Mouse (Mus musculus): ENCODE measurements around the gene Doc2g. TPM values are rescaled to one million over a fixed set of nuclear protein-coding genes. Genes with fewer than 3 reads are reported as not detected.

Gene Doc2g
- polyA plus RNA-seq, 2 experiments = 0.25 to 1.8 TPM

GRCm38 (mm10) chr19:3988066-3988465, 15.0 kb upstream of the Doc2g start:
- H3K4me1 ChIP-seq (replicated peaks; ENCODE audit: control insufficient read depth in 2 of 2, insufficient read depth in 2 of 2, low read length in 1 of 2) = peaks cover 0 to 13% of the 10 kb centered on the region in 2 experiments; a peak in 2 of 4 replicates
- TF ChIP-seq EP300 (IDR thresholded peaks at IDR 0.05; ENCODE audit: low read depth) = no peak
- TF ChIP-seq CTCF (IDR thresholded peaks at IDR 0.05; ENCODE audit: low read depth) = no peak
- H3K27me3 ChIP-seq (ENCODE audit: control insufficient read depth, insufficient read depth, low read length) = no peaks in the 10 kb centered on the region
- 87% methylated on average over 14 of the region's 14 CpGs for WGBS (ENCODE audit: insufficient replicate concordance)
- H3K4me3 ChIP-seq (ENCODE audit: insufficient read depth in 1 of 2, low read depth in 2 of 2, low read length in 2 of 2) = no peak overlapping the region
- no peak overlapping the region for H3K4me2 ChIP-seq (ENCODE audit: low read depth)
- H3K27ac ChIP-seq = no peak overlapping the region
- ATAC-seq (ENCODE audit: insufficient read depth) (no peak), DNase-seq (ENCODE audit: low read depth in 3 of 3, low spot score in 3 of 3) (no peak)
- H3K9ac ChIP-seq (replicated peaks) = no peak overlapping the region
- H3K9me3 ChIP-seq (ENCODE audit: control insufficient read depth, low read length) = no peaks in the 10 kb centered on the region
- H3K36me3 ChIP-seq (replicated peaks; ENCODE audit: control insufficient read depth, insufficient read depth, low read depth) = no peaks in the 10 kb centered on the region

DNA sequence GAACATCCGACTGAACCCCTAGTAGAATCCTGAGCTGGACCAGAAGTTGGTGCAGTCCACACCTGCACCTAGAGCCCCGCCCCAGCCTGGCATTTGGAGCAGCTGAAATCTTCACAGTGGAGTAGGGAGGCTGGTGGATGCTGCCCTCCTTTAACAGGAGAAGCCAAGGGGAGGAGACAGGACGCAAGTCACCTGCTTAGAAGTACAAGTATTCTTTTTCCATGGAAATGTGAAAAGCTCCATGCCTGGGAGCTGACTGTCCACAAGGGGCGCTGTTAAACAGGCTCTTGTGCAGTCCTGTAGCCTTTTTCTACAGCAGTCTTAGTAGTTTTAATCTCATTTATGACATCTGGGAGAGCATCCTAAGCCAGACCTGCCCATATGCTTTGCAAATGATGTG, 14.4 kb upstream of the Doc2g start:
- H3K9ac ChIP-seq (replicated peaks) = no peak overlapping the region
- no peaks in the 10 kb centered on the region for H3K9me3 ChIP-seq (ENCODE audit: control insufficient read depth, low read length)
- H3K36me3 ChIP-seq (replicated peaks; ENCODE audit: control insufficient read depth, insufficient read depth, low read depth) = no peaks in the 10 kb centered on the region
- H3K4me2 ChIP-seq (ENCODE audit: low read depth) = no peak overlapping the region
- WGBS (ENCODE audit: insufficient replicate concordance) = 74% methylated on average over 4 of the region's 4 CpGs
- no peaks in the 10 kb centered on the region for H3K27me3 ChIP-seq (ENCODE audit: control insufficient read depth, insufficient read depth, low read length)
- DNase-seq (ENCODE audit: low read depth in 3 of 3, low spot score in 3 of 3) (no peak), ATAC-seq (ENCODE audit: insufficient read depth) (no peak)
- peaks cover 0 to 15% of the 10 kb centered on the region in 2 experiments; a peak in 2 of 4 replicates for H3K4me1 ChIP-seq (replicated peaks; ENCODE audit: control insufficient read depth in 2 of 2, insufficient read depth in 2 of 2, low read length in 1 of 2)
- TF ChIP-seq CTCF (IDR thresholded peaks at IDR 0.05; ENCODE audit: low read depth) (peak; percentile 60), EP300 (IDR thresholded peaks at IDR 0.05; ENCODE audit: low read depth) (no peak)
- no peak overlapping the region for H3K4me3 ChIP-seq (ENCODE audit: insufficient read depth in 1 of 2, low read depth in 2 of 2, low read length in 2 of 2)
- H3K27ac ChIP-seq = no peak overlapping the region

- TF ChIP-seq EP300 (IDR thresholded peaks at IDR 0.05; ENCODE audit: low read depth) (no peak), CTCF (IDR thresholded peaks at IDR 0.05; ENCODE audit: low read depth) (no peak)
- no peak overlapping the region for H3K4me3 ChIP-seq (ENCODE audit: insufficient read depth in 1 of 2, low read depth in 2 of 2, low read length in 2 of 2)
- WGBS (ENCODE audit: insufficient replicate concordance) = 62% methylated on average over 6 of the region's 6 CpGs
- no peak overlapping the region for H3K27ac ChIP-seq
- H3K4me1 ChIP-seq (replicated peaks; ENCODE audit: control insufficient read depth in 2 of 2, insufficient read depth in 2 of 2, low read length in 1 of 2) = peaks cover 0 to 6% of the 10 kb centered on the region in 2 experiments; a peak in 2 of 4 replicates
- H3K9ac ChIP-seq (replicated peaks) = no peak overlapping the region
- no peaks in the 10 kb centered on the region for H3K36me3 ChIP-seq (replicated peaks; ENCODE audit: control insufficient read depth, insufficient read depth, low read depth)
- no peaks in the 10 kb centered on the region for H3K27me3 ChIP-seq (ENCODE audit: control insufficient read depth, insufficient read depth, low read length)
- DNase-seq (ENCODE audit: low read depth in 3 of 3, low spot score in 3 of 3) (no peak), ATAC-seq (ENCODE audit: insufficient read depth) (no peak)
- H3K4me2 ChIP-seq (ENCODE audit: low read depth) = no peak overlapping the region
- no peaks in the 10 kb centered on the region for H3K9me3 ChIP-seq (ENCODE audit: control insufficient read depth, low read length)
These were observed 12.3 kb upstream of the Doc2g start for GRCm38 (mm10) chr19:3990804-3991203.

DNA sequence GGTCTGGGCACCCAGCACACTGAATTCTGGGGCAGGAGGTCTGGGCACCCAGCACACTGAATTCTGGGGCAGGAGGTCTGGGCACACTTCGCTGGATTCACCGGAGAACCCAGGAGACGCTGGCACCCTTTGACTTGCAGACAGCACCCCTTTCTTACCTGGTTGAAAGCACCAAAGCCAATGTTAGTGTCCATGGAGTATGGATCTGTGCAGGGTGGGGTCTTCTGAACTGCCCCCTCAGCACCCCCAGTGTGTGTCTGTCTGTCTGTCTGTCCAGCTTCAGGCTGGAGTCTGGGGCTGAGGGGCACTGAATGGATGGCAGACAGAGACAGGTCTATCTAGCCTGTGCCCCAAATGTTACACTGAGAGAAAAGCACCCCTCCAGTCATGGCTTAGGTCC, 11.6 kb upstream of the Doc2g start:
- H3K4me1 ChIP-seq (replicated peaks; ENCODE audit: control insufficient read depth in 2 of 2, insufficient read depth in 2 of 2, low read length in 1 of 2) = peaks cover 0 to 2% of the 10 kb centered on the region in 2 experiments; a peak in 1 of 4 replicates
- no peak overlapping the region for H3K27ac ChIP-seq
- no peaks in the 10 kb centered on the region for H3K36me3 ChIP-seq (replicated peaks; ENCODE audit: control insufficient read depth, insufficient read depth, low read depth)
- no peaks in the 10 kb centered on the region for H3K9me3 ChIP-seq (ENCODE audit: control insufficient read depth, low read length)
- ATAC-seq (ENCODE audit: insufficient read depth) (no peak), DNase-seq (ENCODE audit: low read depth in 3 of 3, low spot score in 3 of 3) (no peak)
- no peak overlapping the region for H3K4me2 ChIP-seq (ENCODE audit: low read depth)
- H3K9ac ChIP-seq (replicated peaks) = no peak overlapping the region
- TF ChIP-seq EP300 (IDR thresholded peaks at IDR 0.05; ENCODE audit: low read depth) = no peak
- no peak for TF ChIP-seq CTCF (IDR thresholded peaks at IDR 0.05; ENCODE audit: low read depth)
- H3K27me3 ChIP-seq (ENCODE audit: control insufficient read depth, insufficient read depth, low read length) = no peaks in the 10 kb centered on the region
- no peak overlapping the region for H3K4me3 ChIP-seq (ENCODE audit: insufficient read depth in 1 of 2, low read depth in 2 of 2, low read length in 2 of 2)
- 89% methylated on average over 3 of the region's 3 CpGs for WGBS (ENCODE audit: insufficient replicate concordance)

GRCm38 (mm10) chr19:3991966-3992365, 11.1 kb upstream of the Doc2g start:
- Histone ChIP-seq H3K9ac (replicated peaks) (no peak overlapping the region), H3K27ac (no peak overlapping the region), H3K4me2 (ENCODE audit: low read depth) (no peak overlapping the region), H3K9me3 (ENCODE audit: control insufficient read depth, low read length) (no peaks in the 10 kb centered on the region), H3K4me3 (ENCODE audit: insufficient read depth in 1 of 2, low read depth in 2 of 2, low read length in 2 of 2) (no peak overlapping the region), H3K4me1 (replicated peaks; ENCODE audit: control insufficient read depth in 2 of 2, insufficient read depth in 2 of 2, low read length in 1 of 2) (0 out of 4 replicates have a peak, but pooled peaks cover 0 to 2% of the 10 kb centered on the region in 2 experiments), H3K36me3 (replicated peaks; ENCODE audit: control insufficient read depth, insufficient read depth, low read depth) (no peaks in the 10 kb centered on the region), H3K27me3 (ENCODE audit: control insufficient read depth, insufficient read depth, low read length) (no peaks in the 10 kb centered on the region)
- 74% methylated on average over 3 of the region's 3 CpGs for WGBS (ENCODE audit: insufficient replicate concordance)
- no peak for DNase-seq (ENCODE audit: low read depth in 3 of 3, low spot score in 3 of 3)
- TF ChIP-seq EP300 (IDR thresholded peaks at IDR 0.05; ENCODE audit: low read depth) (no peak), CTCF (IDR thresholded peaks at IDR 0.05; ENCODE audit: low read depth) (no peak)
- no peak for ATAC-seq (ENCODE audit: insufficient read depth)

All from liver, embryonic 14.5 days (tissue).